Comparison of ENCODE assay signal across 23 mouse cellular contexts in genomic region chr10:128007446-128007845, GRCm38 (mm10). TPM values are rescaled to one million over a fixed set of nuclear protein-coding genes. Genes with fewer than 3 reads are reported as not detected.
"Had no signal": no experiment of that assay in that cellular context is flagged by ENCODE, and none has a peak within 500 bp of the region (broad histone marks: within the 10 kb centered on the region; RNA-seq: fewer than 3 reads in every experiment).

TSS of gene Hsd17b6 (minus strand) at chr10:128007611.

- H3K27me3 ChIP-seq: lung, embryonic 15.5 days; midbrain, embryonic 13.5 days; midbrain, embryonic 15.5 days; neural tube, embryonic 12.5 days; stomach, embryonic 15.5 days had no signal

- DNase-seq: lung, adult 2 months; lung, postnatal 14 days; lung, postnatal 36 days; right cerebral cortex, postnatal 25 days; right cerebral cortex, postnatal 4 days; thymus, postnatal 14 days; thymus, postnatal 36 days had no signal

- H3K36me3 ChIP-seq: lung, embryonic 15.5 days; midbrain, embryonic 13.5 days; midbrain, embryonic 15.5 days; neural tube, embryonic 12.5 days; stomach, embryonic 15.5 days had no signal

- H3K4me1 ChIP-seq: lung, embryonic 15.5 days; midbrain, embryonic 13.5 days; midbrain, embryonic 15.5 days; neural tube, embryonic 12.5 days; stomach, embryonic 15.5 days had no signal

- H3K4me3 ChIP-seq: lung, embryonic 15.5 days; megakaryocyte, embryonic 14.5 days; midbrain, embryonic 13.5 days; midbrain, embryonic 15.5 days; neural tube, embryonic 12.5 days; stomach, embryonic 15.5 days had no signal

- H3K9me3 ChIP-seq: lung, embryonic 15.5 days; megakaryocyte, embryonic 14.5 days; midbrain, embryonic 13.5 days; midbrain, embryonic 15.5 days; neural tube, embryonic 12.5 days; stomach, embryonic 15.5 days had no signal

- H3K9ac ChIP-seq: lung, embryonic 15.5 days; midbrain, embryonic 13.5 days; midbrain, embryonic 15.5 days; neural tube, embryonic 12.5 days; stomach, embryonic 15.5 days had no signal

- H3K4me2 ChIP-seq: lung, embryonic 15.5 days; midbrain, embryonic 11.5 days; midbrain, embryonic 13.5 days; midbrain, embryonic 15.5 days; neural tube, embryonic 12.5 days; stomach, embryonic 15.5 days had no signal

- H3K27ac ChIP-seq: lung, embryonic 15.5 days; macrophage; midbrain, embryonic 13.5 days; midbrain, embryonic 15.5 days; neural tube, embryonic 12.5 days; stomach, embryonic 15.5 days had no signal

RNA-seq across cellular contexts. Expression of gene Hsd17b6, which starts in this region (rescaled TPM):
- total RNA-seq: megakaryocyte progenitor cell, adult 5-6 weeks; midbrain, postnatal 0 days; monocyte, adult 5-6 weeks; neutrophil, adult 5-6 weeks had no signal
- polyA plus RNA-seq: lung, embryonic 15.5 days; lung, postnatal 0 days; macrophage; midbrain, embryonic 11.5 days; midbrain, embryonic 13.5 days; midbrain, embryonic 15.5 days; midbrain, postnatal 0 days; neural tube, embryonic 12.5 days; neural tube, embryonic 14.5 days; spleen, adult 2 months; stomach, embryonic 15.5 days; testis, adult 2 months had no signal
